9 mouse cellular contexts compared by ENCODE assay signal in the genomic region with DNA sequence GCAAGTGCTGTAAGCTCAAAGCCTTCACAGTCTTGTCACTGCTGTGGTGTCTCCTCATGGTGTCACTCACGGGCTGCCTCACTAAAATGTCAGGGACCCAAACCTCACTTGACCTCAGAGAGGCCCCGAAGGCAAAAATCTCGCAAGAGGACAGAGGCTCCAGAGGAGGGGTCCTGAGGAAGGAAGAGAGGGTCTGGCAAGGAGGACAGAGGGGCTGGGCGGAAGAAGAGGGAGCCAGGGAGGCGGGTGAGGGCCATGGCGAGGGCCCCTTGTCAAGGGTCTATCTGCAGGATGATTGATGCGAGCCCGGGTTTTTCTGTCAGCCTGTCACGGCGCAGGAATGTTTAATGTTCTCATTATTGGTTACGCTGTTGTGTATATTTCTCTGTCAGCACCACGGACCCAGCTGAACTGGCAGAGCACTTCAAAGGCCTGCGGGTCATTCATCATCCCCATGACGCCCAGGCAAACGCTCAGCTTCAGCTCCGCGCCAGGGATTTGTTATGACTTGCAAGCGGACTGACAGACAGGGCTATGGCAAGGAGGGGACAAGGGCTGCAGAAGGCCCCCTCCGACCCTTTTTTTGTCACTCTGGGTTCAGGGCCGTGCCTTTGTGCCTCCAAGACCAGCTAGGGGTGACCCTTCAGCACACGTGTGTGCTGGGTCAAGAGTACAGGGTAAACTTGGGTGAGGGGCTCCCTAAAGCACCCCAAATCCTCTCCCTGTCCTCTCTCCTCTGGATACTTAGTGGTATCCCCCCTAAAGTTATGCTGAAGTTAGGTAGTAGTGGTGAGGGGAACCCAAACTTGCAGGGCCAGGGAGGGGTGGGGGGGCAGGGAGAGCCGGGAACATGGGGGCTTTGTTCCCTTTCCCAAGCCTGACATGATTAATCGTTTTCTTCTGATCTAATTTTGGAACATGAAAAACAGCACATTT. TPM values are rescaled to one million over a fixed set of nuclear protein-coding genes. Genes with fewer than 3 reads are reported as not detected.
A peak's percentile ranks its signal among the peaks of the same experiment; 100 is the strongest.
DNase-seq lines count a peak whose midpoint lies in the region; ATAC-seq and TF ChIP-seq lines count a peak whose summit lies in the region.
"Had no signal": no experiment of that assay in that cellular context is flagged by ENCODE, and none has a peak within 500 bp of the region (broad histone marks: within the 10 kb centered on the region; RNA-seq: fewer than 3 reads in every experiment).

No protein-coding gene starts in this region.

- H3K9me3 ChIP-seq in hindbrain, embryonic 14.5 days (ENCODE audit: control insufficient read depth, low read length), result no peaks in the 10 kb centered on the region
- no peaks in the 10 kb centered on the region for H3K9me3 ChIP-seq in limb, embryonic 15.5 days
- no peaks in the 10 kb centered on the region for H3K9me3 ChIP-seq in midbrain, postnatal 0 days (ENCODE audit: low read length)

- peaks cover 23% of the 10 kb centered on the region for H3K4me1 ChIP-seq in hindbrain, embryonic 14.5 days (replicated peaks; ENCODE audit: control insufficient read depth, insufficient read depth, low read length)
- peaks cover 26% of the 10 kb centered on the region for H3K4me1 ChIP-seq in limb, embryonic 15.5 days
- H3K4me1 ChIP-seq in midbrain, postnatal 0 days (ENCODE audit: insufficient read depth, low read length), result no peaks in the 10 kb centered on the region; the same call in 1 of the 2 replicates

- peak; percentile 62; the same call in 1 of the 2 replicates for ATAC-seq in hindbrain, embryonic 14.5 days (ENCODE audit: low FRiP score)
- ATAC-seq in limb, embryonic 15.5 days (ENCODE audit: insufficient number of reproducible peaks, low FRiP score, low TSS enrichment, low read depth), result peak; percentile 70
- 0 out of 2 replicates have a peak, but pooled peaks have one; percentile 27 for ATAC-seq in midbrain, postnatal 0 days (ENCODE audit: low FRiP score)

- H3K27ac ChIP-seq in hindbrain, embryonic 14.5 days, result peak overlapping the region; percentile 58
- H3K27ac ChIP-seq in limb, embryonic 15.5 days, result peak overlapping the region; percentile 80
- H3K27ac ChIP-seq in midbrain, postnatal 0 days (ENCODE audit: low read depth, low read length), result no peak overlapping the region

- DNase-seq in heart, adult 11 months, result peak; percentile 90
- no peak for DNase-seq in heart, postnatal 36 days
- DNase-seq in fibroblast of lung, adult 2 months (ENCODE audit: low read depth), result peak; percentile 57
- DNase-seq in hindbrain, embryonic 14.5 days (ENCODE audit: low spot score), result peak; percentile 77
- DNase-seq in midbrain, postnatal 0 days (ENCODE audit: low spot score), result peak; percentile 66
- no peak for DNase-seq in c-Kit-positive CD71-positive TER-119-positive erythroid progenitor cells, embryonic 14.5 days (ENCODE audit: low spot score)
- no peak for DNase-seq in layer of hippocampus, adult 8-10 months (ENCODE audit: low spot score in 2 of 2)

- H3K27me3 ChIP-seq in hindbrain, embryonic 14.5 days (ENCODE audit: control insufficient read depth, insufficient read depth, low read length), result no peaks in the 10 kb centered on the region
- H3K27me3 ChIP-seq in limb, embryonic 15.5 days, result 0 out of 2 replicates have a peak, but pooled peaks cover 4% of the 10 kb centered on the region
- H3K27me3 ChIP-seq in midbrain, postnatal 0 days (ENCODE audit: insufficient read depth, low read length), result no peaks in the 10 kb centered on the region

- TF ChIP-seq CTCF in midbrain, postnatal 0 days (IDR thresholded peaks at IDR 0.05), result peak; percentile 47

- 0 out of 2 replicates have a peak overlapping the region, but pooled peaks have one; percentile 20 for H3K9ac ChIP-seq in hindbrain, embryonic 14.5 days
- H3K9ac ChIP-seq in limb, embryonic 15.5 days, result no peak overlapping the region
- no peak overlapping the region for H3K9ac ChIP-seq in midbrain, postnatal 0 days (replicated peaks; ENCODE audit: low read length, poor library complexity, severe bottlenecking)

- 20% methylated on average over 23 of the region's 23 CpGs for WGBS in hindbrain, embryonic 14.5 days
- 8% methylated on average over 23 of the region's 23 CpGs for WGBS in limb, embryonic 15.5 days
- 25% methylated on average over 23 of the region's 23 CpGs for WGBS in midbrain, postnatal 0 days

- H3K4me2 ChIP-seq in hindbrain, embryonic 14.5 days (replicated peaks), result peak overlapping the region; percentile 33
- H3K4me2 ChIP-seq in limb, embryonic 15.5 days, result peak overlapping the region; percentile 37
- H3K4me2 ChIP-seq in midbrain, postnatal 0 days (ENCODE audit: low read depth, low read length, poor library complexity, severe bottlenecking), result peak overlapping the region; percentile 16; the same call in 1 of the 2 replicates

- intact Hi-C loops in heart, postnatal 36 days (cut with DNase I), result no loop called here

- H3K36me3 ChIP-seq in hindbrain, embryonic 14.5 days (replicated peaks; ENCODE audit: control insufficient read depth, insufficient read depth), result no peaks in the 10 kb centered on the region
- no peaks in the 10 kb centered on the region for H3K36me3 ChIP-seq in limb, embryonic 15.5 days
- H3K36me3 ChIP-seq in midbrain, postnatal 0 days (ENCODE audit: insufficient read depth, low read length), result no peaks in the 10 kb centered on the region

- no peak overlapping the region for H3K4me3 ChIP-seq in hindbrain, embryonic 14.5 days (replicated peaks; ENCODE audit: low read length)
- H3K4me3 ChIP-seq in limb, embryonic 15.5 days, result peak overlapping the region; percentile 5; the same call in 1 of the 2 replicates
- H3K4me3 ChIP-seq in midbrain, postnatal 0 days (ENCODE audit: low read depth, low read length), result no peak overlapping the region
- H3K4me3 ChIP-seq: erythroblast, embryonic 14.5 days had no signal

RNA-seq across cellular contexts. Expression of a gene that starts 55.1 kb away (rescaled TPM):
- total RNA-seq in heart, postnatal 36 days (2021), result 1 to 10 TPM; 8.5 to 8.8 TPM
- polyA plus RNA-seq in hindbrain, embryonic 14.5 days (2014; fragmentation: Nextera tagmentation; extraction: Ambion mirVana), result 55.8 and 58.0 TPM in 2 replicates
- 21.7 and 22.5 TPM in 2 replicates for polyA plus RNA-seq in limb, embryonic 15.5 days (2015; fragmentation: Nextera tagmentation; extraction: Ambion mirVana)
- total RNA-seq in midbrain, postnatal 0 days (2014; rRNA removed), result 34.2 and 38.5 TPM in 2 replicates
- 58.4 and 65.3 TPM in 2 replicates for polyA plus RNA-seq in midbrain, postnatal 0 days (2015; fragmentation: Nextera tagmentation; extraction: Ambion mirVana)
- 10 to 100 TPM; 25.9 to 34.4 (median 29.7) TPM for total RNA-seq in layer of hippocampus, adult 8-10 months (2022)

Comparison
In these comparisons a context has a peak if more than half of its experiments do, and no peak if none do; other contexts are left out.
1. DNase-seq: peak in heart, adult 11 months (single experiment), fibroblast of lung, adult 2 months (single experiment), hindbrain, embryonic 14.5 days (single experiment) and midbrain, postnatal 0 days (single experiment); none in heart, postnatal 36 days (0 of 2), c-Kit-positive CD71-positive TER-119-positive erythroid progenitor cells, embryonic 14.5 days (single experiment) and layer of hippocampus, adult 8-10 months (0 of 2).
2. Peak in every context shown above with its lines, with median percentiles within 50 percentile points of each other: ATAC-seq and H3K4me2 ChIP-seq.